Mouse (Mus musculus) cerebellum, adult 2 months (tissue): Measurements from ENCODE around the gene Grm7.

Experiments used
- CTCF ChIP-seq: fragments of 200-500 bp; IDR thresholded peaks from 2 replicates; pipeline ENCODE4 v1.5.1; 2011; ENCODE audit warnings: low read depth, mild to moderate bottlenecking, control low read depth, low read length, moderate library complexity, borderline replicate concordance; ENCODE audit not compliant: insufficient read depth
- POLR2A ChIP-seq: fragments of 200-500 bp; IDR thresholded peaks from 2 replicates; pipeline ENCODE4 v1.6.1; 2011; ENCODE audit warnings: low read length, control low read depth, borderline replicate concordance; ENCODE audit not compliant: insufficient read depth

DNA sequence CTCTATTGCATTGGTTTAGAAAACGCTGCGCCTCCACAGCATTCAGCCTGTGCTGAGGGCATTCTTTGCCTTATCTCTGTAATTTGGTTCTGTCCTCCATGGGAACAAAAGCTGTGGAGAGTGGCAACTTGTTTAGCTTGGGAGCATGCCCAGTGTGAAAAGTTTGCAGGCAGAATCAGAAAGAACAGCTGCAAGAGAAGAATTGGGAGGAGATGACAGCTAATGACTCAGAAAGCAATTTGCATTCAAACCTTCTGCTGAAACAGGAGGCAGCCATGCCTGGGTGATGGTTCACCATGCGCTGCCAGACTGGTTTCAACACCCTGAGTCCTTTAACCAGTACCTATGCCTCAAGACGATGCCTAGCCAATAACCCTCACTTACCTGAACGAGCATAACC is 64.4 kb downstream of the Grm7 start:
- no peak for TF ChIP-seq POLR2A
- TF ChIP-seq CTCF = no peak
